In the genomic region with DNA sequence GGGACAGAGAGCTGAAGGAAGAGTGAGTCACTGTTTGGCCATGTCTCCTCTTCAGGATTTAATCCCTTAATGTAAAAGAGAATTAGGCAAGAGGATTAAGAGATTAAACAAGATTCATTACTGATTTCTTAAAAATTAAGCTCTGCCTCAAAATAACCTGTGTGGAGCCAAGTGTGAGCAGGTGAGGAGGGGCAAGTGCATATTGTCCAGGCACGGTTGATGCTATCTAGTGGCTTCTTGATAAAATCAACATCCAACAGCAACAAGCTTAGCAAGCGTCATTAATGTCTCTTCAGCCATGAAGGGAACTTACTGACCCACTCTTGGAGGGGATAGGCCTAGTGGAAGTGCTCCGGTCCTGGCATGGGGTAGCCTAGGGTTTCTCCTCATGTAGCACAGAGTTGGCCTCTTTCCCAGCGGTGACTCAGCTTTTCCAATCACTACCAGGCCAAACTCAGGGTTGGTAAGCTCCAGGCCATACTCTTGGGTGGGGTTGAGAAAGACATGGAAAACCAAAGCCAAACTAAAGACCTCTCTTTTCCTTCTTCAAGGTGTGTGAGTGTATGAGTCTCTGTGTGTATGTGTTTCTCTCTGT, we compare ENCODE assay signal across 9 mouse cellular contexts.
A peak's percentile ranks its signal among the peaks of the same experiment; 100 is the strongest.
DNase-seq lines count a peak whose midpoint lies in the region.
"Had no signal": no experiment of that assay in that cellular context is flagged by ENCODE, and none has a peak within 500 bp of the region (broad histone marks: within the 10 kb centered on the region; RNA-seq: fewer than 3 reads in every experiment).

No protein-coding gene starts in this region.

- peak; percentile 10 to 13 for DNase-seq in cerebellum, postnatal 10 days
- no peak for DNase-seq in cerebellum, adult 8-10 months
- peak; percentile 11 for DNase-seq in retina, adult 2 months (ENCODE audit: low read depth, low spot score)
- DNase-seq in retina, embryonic 14.5 days (ENCODE audit: low spot score) = no peak
- DNase-seq in heart, adult 9 months (ENCODE audit: low spot score in 2 of 2) = peak; percentile 30 to 46
- DNase-seq in neural tube, embryonic 10.5 days (ENCODE audit: extremely low spot score, low spot score) = no peak
- DNase-seq in thymus, postnatal 4 days = no peak
- DNase-seq in right cerebral cortex, adult 2 months (ENCODE audit: low spot score in 2 of 2) = no peak
- DNase-seq: B cell, adult 2 months had no signal

Comparison
In these comparisons a context has a peak if more than half of its experiments do, and no peak if none do; other contexts are left out.
1. DNase-seq: peak in cerebellum, postnatal 10 days (2 of 2), retina, adult 2 months (single experiment) and heart, adult 9 months (2 of 2); none in cerebellum, adult 8-10 months (single experiment), retina, embryonic 14.5 days (single experiment), neural tube, embryonic 10.5 days (single experiment), thymus, postnatal 4 days (single experiment) and right cerebral cortex, adult 2 months (0 of 2).